Mouse (Mus musculus) urinary bladder, adult 2 months (tissue): ENCODE measurements around the gene Krtcap3. TPM values are rescaled to one million over a fixed set of nuclear protein-coding genes. Genes with fewer than 3 reads are reported as not detected.

Experiments
- DNase-seq: peaks from one replicate; pipeline ENCODE4 v3.0.0; 2022; ENCODE audit warnings: low spot score
- polyA plus RNA-seq: library from polyadenylated mRNA; depleted of rRNA; stranded (reverse); fragments of >200 nt; gene quantifications from 2 replicates; pipeline ENCODE4 v1.2.3, GENCODE M21; 2012; rRNA removed

The Krtcap3 gene
- polyA plus RNA-seq, 1 experiment = 56.9 TPM

GRCm38 (mm10) chr5:31298486-31298885, 47.0 kb downstream of the Krtcap3 start:
- no peak for DNase-seq

- DNase-seq = no peak
Observed at GRCm38 (mm10) chr5:31301866-31302265, 50.4 kb downstream of the Krtcap3 start.

Other genes with a start within 250 kb of the Krtcap3 start
- 162 and 174 TPM in 2 replicates for gene Atraid, start 203.4 kb upstream of the Krtcap3 start, polyA plus RNA-seq
- 19.4 and 21.3 TPM in 2 replicates for gene Slc5a6, start 202.8 kb upstream of the Krtcap3 start, polyA plus RNA-seq
- 14.6 and 14.8 TPM in 2 replicates for gene Cad, start 196.9 kb upstream of the Krtcap3 start, polyA plus RNA-seq
- not detected in 2 replicates for gene Dnajc5g, start 145.4 kb upstream of the Krtcap3 start, polyA plus RNA-seq
- gene Slc30a3, start 143.5 kb upstream of the Krtcap3 start, polyA plus RNA-seq = 0.04 TPM in 1 of 2 replicates, not detected in the other
- gene Trim54, start 135.0 kb upstream of the Krtcap3 start, polyA plus RNA-seq = not detected in 2 replicates
- gene Ucn, start 112.9 kb upstream of the Krtcap3 start, polyA plus RNA-seq = not detected in 2 replicates
- gene Mpv17, start 97.4 kb upstream of the Krtcap3 start, polyA plus RNA-seq = 98.9 and 117 TPM in 2 replicates
- 1.5 and 1.7 TPM in 2 replicates for gene Gm29609, start 71.8 kb upstream of the Krtcap3 start, polyA plus RNA-seq
- 78.9 and 87.0 TPM in 2 replicates for gene Gtf3c2, start 71.5 kb upstream of the Krtcap3 start, polyA plus RNA-seq
- 93.5 and 93.8 TPM in 2 replicates for gene Snx17, start 58.5 kb upstream of the Krtcap3 start, polyA plus RNA-seq
- 33.2 and 39.1 TPM in 2 replicates for gene Eif2b4, start 58.3 kb upstream of the Krtcap3 start, polyA plus RNA-seq
- gene Zfp513, start 49.4 kb upstream of the Krtcap3 start, polyA plus RNA-seq = 29.3 and 37.0 TPM in 2 replicates
- 67.0 and 73.4 TPM in 2 replicates for gene Ppm1g, start 31.0 kb upstream of the Krtcap3 start, polyA plus RNA-seq
- 114 and 127 TPM in 2 replicates for gene Nrbp1, start 10.8 kb upstream of the Krtcap3 start, polyA plus RNA-seq
- 0.28 and 0.37 TPM in 2 replicates for gene Gm9970, start 10.5 kb upstream of the Krtcap3 start, polyA plus RNA-seq
- gene Ift172, start 39.4 kb downstream of the Krtcap3 start, polyA plus RNA-seq = 36.1 and 39.8 TPM in 2 replicates
- gene Fndc4, start 44.4 kb downstream of the Krtcap3 start, polyA plus RNA-seq = 14.7 and 17.6 TPM in 2 replicates
- 0.29 and 0.39 TPM in 2 replicates for gene Gckr, start 45.8 kb downstream of the Krtcap3 start, polyA plus RNA-seq
- gene Zfp512, start 200.7 kb downstream of the Krtcap3 start, polyA plus RNA-seq = 29.2 and 32.5 TPM in 2 replicates
- 0.06 and 0.10 TPM in 2 replicates for gene 4930548H24Rik, start 234.0 kb downstream of the Krtcap3 start, polyA plus RNA-seq
- 13.2 and 13.7 TPM in 2 replicates for gene Gpn1, start 243.1 kb downstream of the Krtcap3 start, polyA plus RNA-seq